Mouse (Mus musculus): ENCODE data around the gene Tnni1.

The Tnni1 gene

DNA sequence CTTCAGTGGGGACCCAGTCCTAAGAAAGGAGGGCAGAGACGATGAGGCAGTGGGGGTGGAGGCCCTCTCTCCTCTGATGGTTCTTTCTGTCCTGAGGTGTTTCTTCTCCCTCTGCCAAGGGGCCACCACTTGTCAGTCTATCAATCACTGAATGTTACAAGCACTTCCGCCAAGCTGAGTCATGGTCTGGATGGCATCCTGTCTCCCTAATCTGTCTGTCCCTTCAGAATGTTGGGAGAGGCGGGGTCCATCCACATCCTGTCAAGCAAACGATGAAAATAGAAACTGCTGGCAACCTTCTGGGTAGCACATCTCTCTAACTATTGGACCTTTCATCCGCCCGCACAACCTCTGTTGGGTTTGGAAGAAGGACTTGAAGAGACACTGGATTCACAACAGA lies 65.2 kb downstream of the Tnni1 start:
- DNase-seq (ENCODE audit: low spot score in 2 of 2), result no peak

DNA sequence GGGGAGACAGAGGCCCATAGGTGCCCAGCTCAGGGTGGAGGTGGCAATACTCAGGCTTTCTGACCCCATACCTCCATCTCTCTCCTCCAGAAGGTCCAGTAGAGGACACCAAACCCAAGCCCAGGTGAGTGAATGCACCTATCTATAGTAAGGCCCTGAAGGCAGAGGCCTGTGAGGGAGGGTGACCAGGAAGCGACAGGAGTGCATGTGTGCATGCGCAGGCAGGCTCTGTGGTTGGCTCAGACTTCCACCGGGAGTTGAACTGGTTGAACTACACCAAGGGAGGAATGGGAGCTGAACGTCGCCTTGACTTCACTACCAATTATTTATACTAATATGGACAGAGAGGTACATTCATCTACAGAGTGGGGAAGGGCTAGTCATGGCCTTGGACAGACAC lies 67.4 kb downstream of the Tnni1 start:
- DNase-seq (ENCODE audit: low spot score in 2 of 2), result no peak

DNA sequence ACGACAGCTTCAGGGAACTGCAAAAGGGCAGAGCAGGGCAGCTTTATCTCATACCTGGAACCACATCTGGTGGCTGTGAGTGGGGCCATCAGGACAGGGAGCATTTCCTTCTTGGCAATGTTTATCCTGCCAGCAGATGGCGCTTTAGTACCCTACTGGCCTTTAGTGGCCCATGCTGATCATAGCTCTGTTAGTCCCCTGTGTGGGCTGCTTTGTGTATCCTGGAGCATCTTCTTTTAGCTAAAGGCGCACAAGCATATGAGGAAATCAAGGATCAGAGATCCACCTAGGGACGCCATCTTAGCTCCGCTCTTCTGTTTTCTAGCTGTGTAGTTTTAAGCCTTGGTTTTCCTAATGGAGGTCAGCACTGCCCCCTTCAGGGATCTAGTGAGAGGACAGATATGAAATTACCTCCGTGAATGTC lies 67.9 kb downstream of the Tnni1 start:
- peak in 1 of 2 experiments; percentile 45 for DNase-seq (ENCODE audit: low spot score in 2 of 2)

DNA sequence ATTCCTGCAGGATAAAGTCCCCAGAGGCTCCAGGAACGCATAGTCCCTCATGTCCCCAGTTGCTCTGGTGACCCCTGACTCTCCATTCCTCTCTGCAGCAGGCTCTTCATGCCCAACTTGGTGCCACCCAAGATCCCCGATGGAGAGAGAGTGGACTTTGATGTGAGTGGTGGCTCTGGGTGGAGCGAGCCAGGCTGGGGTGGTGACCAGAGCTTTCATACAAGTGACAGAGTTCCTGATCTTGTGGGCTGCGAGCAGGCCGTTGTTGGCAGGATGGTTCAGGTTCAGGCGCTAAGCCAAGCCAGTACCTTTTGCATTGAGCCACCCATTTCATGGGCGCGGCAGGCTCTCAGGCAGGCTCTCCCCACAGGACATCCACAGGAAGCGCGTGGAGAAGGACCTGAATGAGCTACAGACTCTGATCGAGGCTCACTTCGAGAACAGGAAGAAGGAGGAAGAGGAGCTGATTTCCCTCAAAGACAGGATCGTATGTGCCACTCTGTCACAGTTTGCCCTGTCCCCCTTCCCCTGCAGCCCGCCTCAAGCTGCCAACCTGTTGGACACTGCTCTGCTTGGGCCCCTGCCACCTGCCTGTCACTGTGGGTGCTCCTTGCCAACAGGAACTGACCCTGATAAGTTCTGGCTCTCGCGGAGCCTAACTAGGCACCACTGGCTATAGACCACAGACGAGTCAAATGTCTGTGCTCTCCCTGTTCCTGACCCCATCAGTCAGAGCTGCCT lies 68.5 kb downstream of the Tnni1 start:
- DNase-seq (ENCODE audit: low spot score in 2 of 2), result no peak

DNA sequence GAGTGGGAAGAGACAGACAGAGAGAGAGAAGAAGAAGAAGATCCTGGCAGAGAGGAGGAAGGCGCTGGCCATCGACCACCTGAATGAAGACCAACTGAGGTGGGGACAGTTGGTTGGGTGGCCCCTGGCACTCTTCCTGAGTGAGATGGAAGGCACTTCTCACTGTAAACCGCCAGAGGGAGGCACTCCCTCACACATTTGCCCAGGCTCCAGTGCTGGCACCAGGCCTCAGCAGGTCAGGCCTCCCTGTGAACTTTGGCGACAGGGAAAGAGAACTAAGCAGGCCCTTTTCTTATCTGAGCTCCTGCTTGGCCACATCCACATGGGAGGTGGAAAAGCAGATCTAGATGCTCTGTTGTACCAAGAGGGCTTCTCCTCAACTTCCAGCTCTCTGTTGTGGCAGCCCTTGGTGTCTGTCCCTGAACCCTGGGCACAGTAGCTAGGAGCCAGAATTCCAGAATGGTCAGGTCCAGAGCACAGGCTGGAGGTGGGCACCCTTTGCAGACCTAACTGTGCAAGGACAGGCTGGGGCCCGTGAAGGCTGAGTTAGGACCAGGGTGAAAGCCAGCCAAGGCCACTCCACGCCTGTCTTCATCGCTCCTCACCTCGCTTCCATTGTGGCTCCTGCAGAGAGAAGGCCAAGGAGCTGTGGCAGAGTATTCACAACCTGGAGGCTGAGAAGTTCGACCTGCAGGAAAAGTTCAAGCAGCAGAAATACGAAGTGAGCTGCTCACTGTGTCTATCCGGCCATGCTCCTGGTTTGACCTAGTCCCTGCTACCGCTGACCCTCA lies 71.7 kb downstream of the Tnni1 start:
- no peak for DNase-seq (ENCODE audit: low spot score in 2 of 2)

DNA sequence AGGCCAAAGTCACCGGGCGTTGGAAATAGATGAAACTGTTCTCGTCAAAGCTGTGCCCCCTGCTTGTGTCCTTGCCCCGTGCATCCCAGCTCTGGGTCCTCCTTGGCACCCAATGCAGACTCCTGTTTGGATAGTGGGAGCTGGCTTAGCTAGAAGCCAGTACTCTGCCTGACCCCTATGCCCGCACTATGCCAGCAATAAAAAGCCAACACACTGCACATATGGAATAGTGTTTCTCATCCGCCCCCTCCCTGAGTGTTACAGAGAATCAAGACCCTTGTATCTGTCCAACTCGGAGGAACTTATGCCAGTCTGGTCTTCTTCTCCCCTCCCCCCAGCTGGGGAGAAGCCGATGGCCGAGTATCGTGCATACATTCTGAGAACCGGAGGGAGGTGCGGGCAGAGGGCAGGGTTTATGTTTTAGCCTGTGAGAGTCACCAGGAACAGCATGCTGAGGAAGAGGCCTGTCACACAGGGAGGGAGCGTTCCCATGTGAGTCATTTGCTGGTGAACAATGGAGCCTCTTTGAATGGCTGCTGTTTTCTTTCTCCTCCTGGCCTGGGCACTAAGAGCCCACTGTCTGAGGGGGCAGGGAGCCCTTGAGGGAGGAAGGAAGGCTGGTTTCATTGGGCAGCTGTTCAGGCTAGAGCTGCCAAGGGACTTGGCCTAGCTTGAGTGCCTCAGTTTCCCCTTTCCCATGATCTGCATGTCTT lies 73.0 kb downstream of the Tnni1 start:
- no peak for DNase-seq (ENCODE audit: low spot score in 2 of 2)

DNA sequence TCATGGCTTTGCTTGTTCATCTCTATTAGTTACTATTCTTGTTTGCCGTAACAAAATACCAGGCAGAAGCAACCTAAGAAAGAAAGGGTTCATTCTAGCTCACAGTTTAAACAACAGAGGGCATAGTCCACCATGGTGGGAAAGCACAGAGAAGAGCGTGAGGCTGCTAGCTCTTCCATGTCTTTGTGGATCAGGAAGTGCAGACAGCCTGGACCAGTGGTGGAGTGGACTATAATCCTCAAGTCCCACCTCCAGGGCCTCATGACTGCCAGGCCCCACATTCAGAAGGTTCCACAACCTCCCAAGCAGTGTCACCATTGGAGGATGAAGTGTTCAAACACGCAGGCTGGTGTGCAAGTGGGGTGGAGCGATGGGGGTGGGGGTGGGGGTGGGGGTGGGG lies 74.0 kb downstream of the Tnni1 start:
- no peak for DNase-seq (ENCODE audit: low spot score in 2 of 2)

DNA sequence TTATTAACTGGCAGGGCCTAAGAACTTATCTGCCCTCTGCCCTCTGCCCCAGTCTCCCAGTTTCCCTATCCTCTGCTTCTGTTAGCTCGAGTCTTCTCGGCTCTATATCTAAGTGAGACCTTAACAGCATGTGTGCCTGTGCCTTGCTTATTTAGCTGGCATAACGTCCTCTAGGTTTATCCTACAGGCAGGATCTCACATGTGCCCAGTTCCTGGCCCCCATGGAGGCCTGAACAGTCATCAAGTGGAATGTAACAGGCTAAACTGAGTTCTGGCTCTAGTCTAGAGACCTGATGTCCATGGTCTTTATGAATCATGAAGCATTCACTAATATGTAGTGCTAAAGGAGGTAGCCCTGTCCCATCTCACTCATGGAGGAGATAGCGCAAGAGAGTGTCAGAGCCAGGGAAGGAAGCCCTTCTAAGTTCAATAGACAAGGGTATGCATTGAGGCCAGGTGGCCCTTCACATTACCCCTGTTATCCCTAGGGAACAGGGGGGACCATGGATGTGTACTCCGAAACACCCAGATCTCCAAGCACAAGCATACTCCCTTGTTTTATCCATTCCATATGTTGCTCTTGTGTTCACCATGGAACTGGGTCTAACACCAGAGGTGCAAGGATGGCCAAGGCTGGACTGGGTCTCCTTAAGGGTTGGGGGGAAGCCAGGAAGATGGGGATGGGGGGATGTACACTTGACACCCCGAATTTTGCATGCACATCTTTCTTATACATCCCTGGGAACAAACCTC lies 75.5 kb downstream of the Tnni1 start:
- DNase-seq (ENCODE audit: low spot score in 2 of 2), result no peak

DNA sequence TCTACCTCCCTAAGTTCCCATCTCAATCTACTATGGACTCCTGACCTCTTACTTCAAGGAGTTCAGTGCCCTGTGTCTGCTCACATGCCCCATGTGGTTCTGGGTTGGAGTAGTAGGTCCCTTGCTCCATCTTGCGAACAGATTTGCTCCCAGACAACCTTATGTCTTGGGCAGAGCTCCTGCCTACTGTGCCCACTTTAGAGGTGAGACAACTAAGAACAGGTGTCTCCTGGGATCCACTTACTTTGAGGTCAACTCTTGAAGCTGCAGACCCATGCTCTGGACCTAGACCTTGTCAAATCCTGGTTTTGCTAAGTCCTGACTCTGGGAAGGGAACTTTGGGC lies 76.1 kb downstream of the Tnni1 start:
- DNase-seq (ENCODE audit: low spot score in 2 of 2), result no peak

DNA sequence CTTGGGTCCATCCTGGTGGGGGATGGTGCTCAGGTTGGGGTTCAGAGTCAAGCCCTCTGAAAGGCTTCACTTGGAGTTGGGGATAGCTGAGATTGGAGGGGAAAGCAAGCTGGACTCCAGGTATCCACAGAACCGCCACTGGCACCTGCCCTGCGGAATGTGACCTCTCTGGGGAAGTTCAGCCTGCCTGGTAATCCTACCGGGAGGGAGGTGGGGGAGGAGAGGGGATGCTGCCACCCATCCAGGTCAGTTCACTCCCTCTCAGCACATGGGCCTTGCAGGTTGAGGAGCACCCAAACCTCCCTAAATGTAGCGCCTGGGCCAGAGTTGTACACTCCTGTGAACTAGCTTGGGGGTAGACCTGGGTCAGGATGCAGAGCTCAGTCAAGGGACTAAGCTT lies 76.8 kb downstream of the Tnni1 start:
- DNase-seq (ENCODE audit: low spot score in 2 of 2), result no peak

DNA sequence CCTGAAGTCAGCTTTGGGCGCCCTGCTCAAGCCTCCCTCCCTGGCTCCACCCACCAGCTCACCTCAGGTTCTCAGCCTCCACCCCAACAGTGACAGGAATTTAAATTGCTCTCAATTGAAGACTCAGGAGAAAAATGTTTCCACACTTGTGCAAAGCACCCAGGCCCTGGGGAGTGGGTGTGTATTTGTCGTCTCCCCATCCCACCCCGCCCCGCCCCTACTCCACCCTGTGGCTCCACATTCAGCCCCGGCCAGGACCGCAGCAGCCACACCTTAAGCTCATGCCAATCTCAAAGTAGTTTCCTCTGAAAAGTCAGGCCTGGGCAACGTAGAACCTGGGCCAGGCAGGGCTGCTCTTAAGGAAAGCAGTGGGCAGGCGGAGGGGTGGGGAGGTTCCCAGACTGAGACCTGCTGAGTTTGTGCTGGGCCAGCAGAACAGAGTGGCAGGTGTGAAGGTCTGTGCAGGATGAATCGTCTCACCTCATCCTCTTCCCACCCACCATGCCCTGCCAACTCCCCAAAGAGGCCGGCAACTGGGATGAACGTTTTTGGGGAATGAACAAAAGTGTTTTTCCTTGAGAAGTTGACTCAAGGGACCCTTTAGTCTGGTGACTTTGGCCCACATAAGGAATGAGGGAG lies 78.0 kb downstream of the Tnni1 start:
- DNase-seq (ENCODE audit: low spot score in 2 of 2), result no peak

DNA sequence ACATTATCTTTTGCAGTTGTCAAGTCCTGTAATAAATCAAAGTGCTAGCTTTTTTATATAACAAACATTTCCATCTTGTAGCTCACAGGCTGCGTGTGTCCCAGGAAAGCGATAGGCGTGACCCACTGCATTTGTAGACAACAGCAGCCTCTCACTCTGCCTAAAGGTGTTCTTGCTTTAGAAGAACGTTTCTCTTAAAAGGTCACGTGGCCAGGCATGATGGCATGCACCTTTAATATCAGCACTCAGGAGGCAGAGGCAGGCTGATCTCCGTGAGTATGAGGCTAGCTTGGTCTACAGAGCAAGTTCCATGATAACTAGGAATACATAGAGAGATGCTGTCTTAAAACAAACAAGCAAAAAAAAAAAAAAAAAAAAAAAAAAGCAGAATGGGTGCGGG lies 79.3 kb downstream of the Tnni1 start:
- no peak for DNase-seq (ENCODE audit: low spot score in 2 of 2)

Measured in thymus, postnatal 10 days (tissue).